Mouse (Mus musculus) left cerebral cortex, postnatal 10 days (tissue): ENCODE results near the gene Sugp2. TPM values are rescaled to one million over a fixed set of nuclear protein-coding genes. Genes with fewer than 3 reads are reported as not detected.

ENCODE experiments used
- DNase-seq, 2 experiments: peaks; one replicate each; pipeline ENCODE4 v3.0.0; 2021 to 2022; ENCODE audit warnings: low spot score in 2 of 2, mixed read lengths in 1 of 2; ENCODE audit errors: extremely low spot score in 1 of 2
- intact Hi-C: fragments of 180-260 bp; cut with DNase I; formaldehyde crosslinking; loops from one replicate; pipeline ENCODE4 v1.15.1; 2025
- total RNA-seq, 2 experiments: library from RNA; stranded (reverse); gene quantifications; 2 replicates each; pipeline ENCODE4 v1.2.3; 2021

Gene Sugp2
- total RNA-seq, 2 experiments from 2014 or later = 134 to 140 TPM

- intact Hi-C loops = no loop called here
- DNase-seq = no peak
Measured at GRCm38 (mm10) chr8:70217441-70217840, 16.6 kb upstream of the Sugp2 start.

- DNase-seq = no peak
- intact Hi-C loops = no loop called here
Measured at GRCm38 (mm10) chr8:70219107-70219684, 14.8 kb upstream of the Sugp2 start.

- intact Hi-C loops = no loop called here
Measured at GRCm38 (mm10) chr8:70220236-70220840, 13.7 kb upstream of the Sugp2 start.

GRCm38 (mm10) chr8:70220911-70221310 lies 13.1 kb upstream of the Sugp2 start:
- intact Hi-C loops = no loop called here
- DNase-seq = no peak

More at GRCm38 (mm10) chr8:70220236-70220840, 13.7 kb upstream of the Sugp2 start:
- DNase-seq = peak in 1 of 2 experiments; percentile 46

- intact Hi-C loops = no loop called here
Measured at GRCm38 (mm10) chr8:70222041-70222440, 12.0 kb upstream of the Sugp2 start.

GRCm38 (mm10) chr8:70223341-70223740 lies 10.7 kb upstream of the Sugp2 start:
- peak in 1 of 2 experiments; percentile 70 for DNase-seq
- intact Hi-C loops = no loop called here

More at GRCm38 (mm10) chr8:70222041-70222440, 12.0 kb upstream of the Sugp2 start:
- no peak for DNase-seq

- no peak for DNase-seq
- intact Hi-C loops = no loop called here
Measured at GRCm38 (mm10) chr8:70227997-70228396, 6.0 kb upstream of the Sugp2 start.

GRCm38 (mm10) chr8:70230837-70231236 lies 3.2 kb upstream of the Sugp2 start:
- intact Hi-C loops = no loop called here
- DNase-seq = no peak

GRCm38 (mm10) chr8:70233606-70234005 lies 420 bp upstream of the Sugp2 start:
- DNase-seq = no peak
- intact Hi-C loops = no loop called here

- DNase-seq = no peak
- intact Hi-C loops = no loop called here
Measured at GRCm38 (mm10) chr8:70234781-70235128, 729 bp downstream of the Sugp2 start.

GRCm38 (mm10) chr8:70237842-70238241 lies 3.8 kb downstream of the Sugp2 start:
- intact Hi-C loops = no loop called here

GRCm38 (mm10) chr8:70240642-70241041 lies 6.6 kb downstream of the Sugp2 start:
- DNase-seq = peak in 1 of 2 experiments; percentile 43
- intact Hi-C loops = loop anchor here (5.0 kb wide), 1 partner anchor 57 kb away; no protein-coding TSS in a partner anchor

More at GRCm38 (mm10) chr8:70237842-70238241, 3.8 kb downstream of the Sugp2 start:
- DNase-seq = no peak

GRCm38 (mm10) chr8:70246622-70247021 lies 12.6 kb downstream of the Sugp2 start:
- DNase-seq = no peak
- intact Hi-C loops = no loop called here

GRCm38 (mm10) chr8:70247841-70248240 lies 13.8 kb downstream of the Sugp2 start:
- no peak for DNase-seq
- intact Hi-C loops = no loop called here

- intact Hi-C loops = no loop called here
- DNase-seq = no peak
Measured at GRCm38 (mm10) chr8:70254628-70255027, 20.6 kb downstream of the Sugp2 start.

- no peak for DNase-seq
- intact Hi-C loops = no loop called here
Measured at GRCm38 (mm10) chr8:70257456-70257855, 23.4 kb downstream of the Sugp2 start.

- intact Hi-C loops = no loop called here
- DNase-seq = no peak
Measured at GRCm38 (mm10) chr8:70258600-70258999, 24.6 kb downstream of the Sugp2 start.

- intact Hi-C loops = no loop called here
Measured at GRCm38 (mm10) chr8:70259043-70259442, 25.0 kb downstream of the Sugp2 start.

GRCm38 (mm10) chr8:70267674-70268073 lies 33.6 kb downstream of the Sugp2 start:
- intact Hi-C loops = no loop called here
- no peak for DNase-seq

More at GRCm38 (mm10) chr8:70259043-70259442, 25.0 kb downstream of the Sugp2 start:
- no peak for DNase-seq

GRCm38 (mm10) chr8:70268311-70268710 lies 34.3 kb downstream of the Sugp2 start:
- intact Hi-C loops = no loop called here
- no peak for DNase-seq
